Mouse (Mus musculus): ENCODE results near the gene Igf2r.

DNA sequence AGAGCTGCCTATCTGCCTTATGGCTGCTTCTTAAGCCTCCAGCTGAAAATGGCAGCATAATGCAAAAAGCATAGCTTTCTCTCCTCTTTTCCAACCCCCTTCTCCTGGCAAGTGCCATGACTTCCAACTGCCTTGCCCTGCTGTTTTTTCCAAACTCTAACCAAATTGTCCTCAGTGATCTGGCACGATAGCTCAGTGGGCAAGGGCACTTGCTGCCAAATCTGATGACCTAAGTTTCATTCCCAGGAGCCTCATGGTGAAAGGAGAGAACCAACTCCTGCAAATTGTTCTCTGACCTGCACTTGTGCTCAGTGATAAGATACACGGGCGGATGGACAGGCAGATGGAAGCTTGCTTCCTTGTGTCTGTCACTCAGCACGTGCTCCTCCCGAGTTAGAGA is 66.6 kb downstream of the Igf2r start:
- TF ChIP-seq POLR2A (IDR thresholded peaks at IDR 0.05; ENCODE audit: control insufficient read depth, extremely low read depth, insufficient read depth, low read length, poor library complexity) (no peak), CTCF (IDR thresholded peaks at IDR 0.05; ENCODE audit: borderline replicate concordance, control insufficient read depth, extremely low read depth, insufficient read depth, low read length, poor library complexity) (no peak)
